ENCODE assay signal across 10 mouse cellular contexts in genomic region chr5:134873956-134874879, GRCm38 (mm10). TPM values are rescaled to one million over a fixed set of nuclear protein-coding genes. Genes with fewer than 3 reads are reported as not detected.
DNase-seq lines count a peak whose midpoint lies in the region; ATAC-seq and TF ChIP-seq lines count a peak whose summit lies in the region.
"Had no signal": no experiment of that assay in that cellular context is flagged by ENCODE, and none has a peak within 500 bp of the region (broad histone marks: within the 10 kb centered on the region; RNA-seq: fewer than 3 reads in every experiment).

No protein-coding gene starts in this region.

- peak overlapping the region; percentile 34 for H3K27ac ChIP-seq in hindbrain, embryonic 16.5 days (ENCODE audit: low read depth, low read length)
- H3K27ac ChIP-seq in hindbrain, embryonic 10.5 days = no peak overlapping the region
- peak overlapping the region; percentile 76 for H3K27ac ChIP-seq in lung, embryonic 15.5 days
- H3K27ac ChIP-seq in kidney, adult 2 months (ENCODE audit: insufficient read depth, low read depth, low read length) = no peak overlapping the region
- H3K27ac ChIP-seq: liver, embryonic 14.5 days had no signal

- no peaks in the 10 kb centered on the region for H3K36me3 ChIP-seq in hindbrain, embryonic 16.5 days (ENCODE audit: control insufficient read depth, insufficient read depth, low read length)
- H3K36me3 ChIP-seq in hindbrain, embryonic 10.5 days = no peaks in the 10 kb centered on the region
- no peaks in the 10 kb centered on the region for H3K36me3 ChIP-seq in lung, embryonic 15.5 days
- H3K36me3 ChIP-seq in kidney, adult 2 months (ENCODE audit: control insufficient read depth, insufficient read depth, low read length) = no peaks in the 10 kb centered on the region

- peak; percentile 84 for ATAC-seq in hindbrain, embryonic 16.5 days
- ATAC-seq in lung, embryonic 15.5 days (ENCODE audit: borderline replicate concordance, extremely low read depth, low FRiP score, low TSS enrichment) = peak; percentile 79
- no peak for ATAC-seq in megakaryocyte-erythroid progenitor cell, adult 5-6 weeks (replicated peaks; ENCODE audit: low FRiP score, low TSS enrichment, poor library complexity, severe bottlenecking)
- ATAC-seq in megakaryocyte progenitor cell, adult 5-6 weeks (replicated peaks; ENCODE audit: poor library complexity) = no peak

- no peak overlapping the region; the same call in 1 of the 2 replicates for H3K9ac ChIP-seq in hindbrain, embryonic 16.5 days (ENCODE audit: low read depth, low read length)
- no peak overlapping the region for H3K9ac ChIP-seq in lung, embryonic 15.5 days
- H3K9ac ChIP-seq: liver, embryonic 14.5 days had no signal

- no peaks in the 10 kb centered on the region for H3K9me3 ChIP-seq in hindbrain, embryonic 16.5 days (ENCODE audit: control insufficient read depth, low read length)
- no peaks in the 10 kb centered on the region for H3K9me3 ChIP-seq in hindbrain, embryonic 10.5 days
- no peaks in the 10 kb centered on the region for H3K9me3 ChIP-seq in lung, embryonic 15.5 days

- peaks cover 5% of the 10 kb centered on the region for H3K4me1 ChIP-seq in hindbrain, embryonic 16.5 days (ENCODE audit: control insufficient read depth, insufficient read depth, low read depth, low read length)
- H3K4me1 ChIP-seq in hindbrain, embryonic 10.5 days (replicated peaks) = peaks cover 16% of the 10 kb centered on the region
- peaks cover 23% of the 10 kb centered on the region for H3K4me1 ChIP-seq in lung, embryonic 15.5 days
- H3K4me1 ChIP-seq in kidney, adult 2 months (ENCODE audit: control insufficient read depth, insufficient read depth, low read length) = no peaks in the 10 kb centered on the region

- no peak for TF ChIP-seq POLR2A in kidney, adult 2 months (IDR thresholded peaks at IDR 0.05; ENCODE audit: low read depth, low read length)

- no peak overlapping the region for H3K4me3 ChIP-seq in hindbrain, embryonic 16.5 days (ENCODE audit: low read length)
- no peak overlapping the region for H3K4me3 ChIP-seq in hindbrain, embryonic 10.5 days
- H3K4me3 ChIP-seq in lung, embryonic 15.5 days = no peak overlapping the region
- no peak overlapping the region for H3K4me3 ChIP-seq in kidney, adult 2 months (ENCODE audit: insufficient read depth, low read depth, low read length)

- no peak for DNase-seq in hindbrain, embryonic 10.5 days (ENCODE audit: low spot score)
- peak; percentile 38 for DNase-seq in cerebellum, adult 11-12 months
- DNase-seq in gastrocnemius, postnatal 10 days = peak; percentile 77
- DNase-seq in kidney, adult 2 months = no peak

- no peak for TF ChIP-seq CTCF in kidney, adult 2 months (conservative IDR thresholded peaks at IDR 0.05; ENCODE audit: insufficient read depth, insufficient read length, low read depth, low read length)

- H3K27me3 ChIP-seq in hindbrain, embryonic 16.5 days (replicated peaks; ENCODE audit: control insufficient read depth, insufficient read depth, low read length) = no peaks in the 10 kb centered on the region
- H3K27me3 ChIP-seq in hindbrain, embryonic 10.5 days (ENCODE audit: insufficient read depth, poor library complexity, severe bottlenecking) = 0 out of 2 replicates have a peak, but pooled peaks cover 4% of the 10 kb centered on the region
- H3K27me3 ChIP-seq in lung, embryonic 15.5 days = no peaks in the 10 kb centered on the region
- H3K27me3 ChIP-seq in kidney, adult 2 months (replicated peaks; ENCODE audit: control insufficient read depth, insufficient read depth, low read length) = no peaks in the 10 kb centered on the region

- H3K4me2 ChIP-seq in hindbrain, embryonic 16.5 days (ENCODE audit: low read length) = no peak overlapping the region
- no peak overlapping the region for H3K4me2 ChIP-seq in lung, embryonic 15.5 days

- WGBS in hindbrain, embryonic 16.5 days = 50% methylated on average over 21 of the region's 21 CpGs
- WGBS in hindbrain, embryonic 10.5 days = 79% methylated on average over 21 of the region's 21 CpGs
- WGBS in lung, embryonic 15.5 days = 44% methylated on average over 21 of the region's 21 CpGs
- WGBS in kidney, adult 2 months = 71% methylated on average over 21 of the region's 21 CpGs

RNA-seq across cellular contexts. Expression of gene Tmem270, which starts 32.3 kb away (rescaled TPM):
- polyA plus RNA-seq in hindbrain, embryonic 16.5 days (2015; fragmentation: Nextera tagmentation; extraction: Ambion mirVana) = not detected in 2 replicates
- polyA plus RNA-seq in hindbrain, embryonic 10.5 days (2016; fragmentation: Nextera tagmentation; extraction: Ambion mirVana) = not detected in 2 replicates
- total RNA-seq in gastrocnemius, postnatal 10 days (2021) = not detected
- not detected in 2 replicates for polyA plus RNA-seq in lung, embryonic 15.5 days (2015; fragmentation: Nextera tagmentation; extraction: Ambion mirVana)
- not detected in 2 replicates for total RNA-seq in megakaryocyte-erythroid progenitor cell, adult 5-6 weeks (2014; fragmentation: Nextera tagmentation)
- total RNA-seq in megakaryocyte-erythroid progenitor cell, adult 5-6 weeks (2017) = not detected in 2 replicates
- 0.09 TPM in 1 of 2 replicates, not detected in the other for polyA plus RNA-seq in kidney, adult 2 months (2012; rRNA removed)
- total RNA-seq in megakaryocyte progenitor cell, adult 5-6 weeks (2015) = not detected in 2 replicates
- total RNA-seq in megakaryocyte progenitor cell, adult 5-6 weeks (2017) = not detected in 2 replicates
- total RNA-seq: ES-E14 had no signal

RNA-seq across cellular contexts. Expression of gene Cldn13, which starts 41.1 kb away (rescaled TPM):
- not detected in 2 replicates for polyA plus RNA-seq in hindbrain, embryonic 16.5 days (2015; fragmentation: Nextera tagmentation; extraction: Ambion mirVana)
- 2.8 and 3.9 TPM in 2 replicates for polyA plus RNA-seq in hindbrain, embryonic 10.5 days (2016; fragmentation: Nextera tagmentation; extraction: Ambion mirVana)
- under 1 TPM in 1 of 2 experiments, not detected in 1; 0.84 TPM for total RNA-seq in gastrocnemius, postnatal 10 days (2021)
- 0.65 and 1.6 TPM in 2 replicates for polyA plus RNA-seq in lung, embryonic 15.5 days (2015; fragmentation: Nextera tagmentation; extraction: Ambion mirVana)
- 177 and 197 TPM in 2 replicates for total RNA-seq in megakaryocyte-erythroid progenitor cell, adult 5-6 weeks (2014; fragmentation: Nextera tagmentation)
- 55.6 and 123 TPM in 2 replicates for total RNA-seq in megakaryocyte-erythroid progenitor cell, adult 5-6 weeks (2017)
- not detected in 2 replicates for polyA plus RNA-seq in kidney, adult 2 months (2012; rRNA removed)
- total RNA-seq in megakaryocyte progenitor cell, adult 5-6 weeks (2015) = 17.0 and 19.0 TPM in 2 replicates
- 5.3 and 10.9 TPM in 2 replicates for total RNA-seq in megakaryocyte progenitor cell, adult 5-6 weeks (2017)
- total RNA-seq: ES-E14 had no signal

RNA-seq across cellular contexts. Expression of gene Mettl27, which starts 58.0 kb away (rescaled TPM):
- 5.2 and 7.0 TPM in 2 replicates for polyA plus RNA-seq in hindbrain, embryonic 16.5 days (2015; fragmentation: Nextera tagmentation; extraction: Ambion mirVana)
- 12.0 and 12.6 TPM in 2 replicates for polyA plus RNA-seq in hindbrain, embryonic 10.5 days (2016; fragmentation: Nextera tagmentation; extraction: Ambion mirVana)
- 1 to 10 TPM; 7.4 to 8.6 TPM for total RNA-seq in gastrocnemius, postnatal 10 days (2021)
- polyA plus RNA-seq in lung, embryonic 15.5 days (2015; fragmentation: Nextera tagmentation; extraction: Ambion mirVana) = 24.7 TPM in 2 replicates
- total RNA-seq in megakaryocyte-erythroid progenitor cell, adult 5-6 weeks (2014; fragmentation: Nextera tagmentation) = 9.9 and 12.8 TPM in 2 replicates
- 6.5 and 18.5 TPM in 2 replicates for total RNA-seq in megakaryocyte-erythroid progenitor cell, adult 5-6 weeks (2017)
- 33.7 and 38.0 TPM in 2 replicates for polyA plus RNA-seq in kidney, adult 2 months (2012; rRNA removed)
- 1.9 and 3.9 TPM in 2 replicates for total RNA-seq in megakaryocyte progenitor cell, adult 5-6 weeks (2015)
- 0.92 and 3.4 TPM in 2 replicates for total RNA-seq in megakaryocyte progenitor cell, adult 5-6 weeks (2017)

Comparison
In these comparisons a context has a peak if more than half of its experiments do, and no peak if none do; other contexts are left out.
1. H3K27ac ChIP-seq: peak in hindbrain, embryonic 16.5 days (single experiment) and lung, embryonic 15.5 days (single experiment); none in hindbrain, embryonic 10.5 days (single experiment) and kidney, adult 2 months (single experiment).
2. ATAC-seq: peak in hindbrain, embryonic 16.5 days (single experiment) and lung, embryonic 15.5 days (single experiment); none in megakaryocyte-erythroid progenitor cell, adult 5-6 weeks (single experiment) and megakaryocyte progenitor cell, adult 5-6 weeks (single experiment).
3. DNase-seq: peak in cerebellum, adult 11-12 months (single experiment) and gastrocnemius, postnatal 10 days (single experiment); none in hindbrain, embryonic 10.5 days (single experiment) and kidney, adult 2 months (single experiment).